Mouse (Mus musculus): ENCODE results near the gene Ssbp3.

The Ssbp3 gene

GRCm38 (mm10) chr4:107097871-107098270 is 187.4 kb downstream of the Ssbp3 start:
- DNase-seq (ENCODE audit: low spot score): no peak

GRCm38 (mm10) chr4:107098375-107098774 is 187.9 kb downstream of the Ssbp3 start:
- DNase-seq (ENCODE audit: low spot score): no peak

GRCm38 (mm10) chr4:107098791-107099525 is 188.5 kb downstream of the Ssbp3 start:
- DNase-seq (ENCODE audit: low spot score): no peak
